Mouse (Mus musculus) granulocyte monocyte progenitor cell, adult 5-6 weeks (primary cell): Measurements from ENCODE around the gene Lrrc61. TPM values are rescaled to one million over a fixed set of nuclear protein-coding genes. Genes with fewer than 3 reads are reported as not detected.

ENCODE experiments used
- total RNA-seq, 2 experiments: library from RNA; stranded (forward) in 1 of 2; stranded (reverse) in 1 of 2; fragments of 200-712, 200-1000 nt in 1 of 2; fragments of >200 nt in 1 of 2; fragmentation: Nextera tagmentation in 1 of 2; gene quantifications; 2 replicates each; pipeline ENCODE4 v1.2.3; 2014 to 2017

Lrrc61 gene
- total RNA-seq, 2 experiments from 2014 or later: 7.3 to 12.5 TPM

Other genes starting within 250 kb of the Lrrc61 start
- 2.7 and 6.7 TPM in 2 replicates for gene Krba1, start 159.2 kb upstream of the Lrrc61 start, total RNA-seq (2014; fragmentation: Nextera tagmentation)
- gene Krba1, start 159.2 kb upstream of the Lrrc61 start, total RNA-seq (2017): 0.98 and 1.8 TPM in 2 replicates
- 3.0 and 6.3 TPM in 2 replicates for gene Zfp467, start 109.0 kb upstream of the Lrrc61 start, total RNA-seq (2014; fragmentation: Nextera tagmentation)
- gene Zfp467, start 109.0 kb upstream of the Lrrc61 start, total RNA-seq (2017): 0.57 and 3.1 TPM in 2 replicates
- gene Sspo, start 106.6 kb upstream of the Lrrc61 start, total RNA-seq (2014; fragmentation: Nextera tagmentation): not detected in 2 replicates
- not detected in 2 replicates for gene Sspo, start 106.6 kb upstream of the Lrrc61 start, total RNA-seq (2017)
- gene Atp6v0e2, start 17.2 kb upstream of the Lrrc61 start, total RNA-seq (2014; fragmentation: Nextera tagmentation): not detected in 2 replicates
- gene Atp6v0e2, start 17.2 kb upstream of the Lrrc61 start, total RNA-seq (2017): not detected in 2 replicates
- gene Rarres2, start 18.0 kb downstream of the Lrrc61 start, total RNA-seq (2014; fragmentation: Nextera tagmentation): not detected in 2 replicates
- not detected in 2 replicates for gene Rarres2, start 18.0 kb downstream of the Lrrc61 start, total RNA-seq (2017)
- not detected in 2 replicates for gene Gm45021, start 34.8 kb downstream of the Lrrc61 start, total RNA-seq (2014; fragmentation: Nextera tagmentation)
- not detected in 2 replicates for gene Gm45021, start 34.8 kb downstream of the Lrrc61 start, total RNA-seq (2017)
- gene Repin1, start 39.1 kb downstream of the Lrrc61 start, total RNA-seq (2014; fragmentation: Nextera tagmentation): 15.2 and 18.8 TPM in 2 replicates
- 10.6 and 12.0 TPM in 2 replicates for gene Repin1, start 39.1 kb downstream of the Lrrc61 start, total RNA-seq (2017)
- not detected in 2 replicates for gene Gm44965, start 39.1 kb downstream of the Lrrc61 start, total RNA-seq (2014; fragmentation: Nextera tagmentation)
- gene Gm44965, start 39.1 kb downstream of the Lrrc61 start, total RNA-seq (2017): not detected in 2 replicates
- 2.2 TPM in 1 of 2 replicates, not detected in the other for gene Zfp775, start 47.3 kb downstream of the Lrrc61 start, total RNA-seq (2014; fragmentation: Nextera tagmentation)
- gene Zfp775, start 47.3 kb downstream of the Lrrc61 start, total RNA-seq (2017): 0.99 and 1.7 TPM in 2 replicates
- gene AI854703, start 72.0 kb downstream of the Lrrc61 start, total RNA-seq (2014; fragmentation: Nextera tagmentation): 1.3 TPM in 1 of 2 replicates, not detected in the other
- 0.05 and 0.13 TPM in 2 replicates for gene AI854703, start 72.0 kb downstream of the Lrrc61 start, total RNA-seq (2017)
- gene Gimap8, start 92.4 kb downstream of the Lrrc61 start, total RNA-seq (2014; fragmentation: Nextera tagmentation): not detected in 2 replicates
- gene Gimap8, start 92.4 kb downstream of the Lrrc61 start, total RNA-seq (2017): 0.34 and 0.72 TPM in 2 replicates
- gene Gimap9, start 121.3 kb downstream of the Lrrc61 start, total RNA-seq (2014; fragmentation: Nextera tagmentation): 8.3 and 10.3 TPM in 2 replicates
- 9.4 and 16.1 TPM in 2 replicates for gene Gimap9, start 121.3 kb downstream of the Lrrc61 start, total RNA-seq (2017)
- not detected in 2 replicates for gene Gimap4, start 129.8 kb downstream of the Lrrc61 start, total RNA-seq (2014; fragmentation: Nextera tagmentation)
- 0.60 and 1.3 TPM in 2 replicates for gene Gimap4, start 129.8 kb downstream of the Lrrc61 start, total RNA-seq (2017)
- 0.58 and 1.4 TPM in 2 replicates for gene Gimap6, start 153.4 kb downstream of the Lrrc61 start, total RNA-seq (2014; fragmentation: Nextera tagmentation)
- 4.1 and 6.3 TPM in 2 replicates for gene Gimap6, start 153.4 kb downstream of the Lrrc61 start, total RNA-seq (2017)
- 11.1 TPM in 1 of 2 replicates, not detected in the other for gene Gm28053, start 163.8 kb downstream of the Lrrc61 start, total RNA-seq (2014; fragmentation: Nextera tagmentation)
- gene Gm28053, start 163.8 kb downstream of the Lrrc61 start, total RNA-seq (2017): 3.1 TPM in 1 of 2 replicates, not detected in the other
- not detected in 2 replicates for gene Gimap7, start 163.8 kb downstream of the Lrrc61 start, total RNA-seq (2014; fragmentation: Nextera tagmentation)
- gene Gimap7, start 163.8 kb downstream of the Lrrc61 start, total RNA-seq (2017): not detected in 2 replicates
- 0.43 and 3.1 TPM in 2 replicates for gene Gimap1, start 184.3 kb downstream of the Lrrc61 start, total RNA-seq (2014; fragmentation: Nextera tagmentation)
- 0.93 and 2.0 TPM in 2 replicates for gene Gimap1, start 184.3 kb downstream of the Lrrc61 start, total RNA-seq (2017)
- 0.75 TPM in 1 of 2 replicates, not detected in the other for gene Gimap5, start 191.4 kb downstream of the Lrrc61 start, total RNA-seq (2014; fragmentation: Nextera tagmentation)
- gene Gimap5, start 191.4 kb downstream of the Lrrc61 start, total RNA-seq (2017): 0.09 TPM in 1 of 2 replicates, not detected in the other
- not detected in 2 replicates for gene Gimap3, start 216.1 kb downstream of the Lrrc61 start, total RNA-seq (2014; fragmentation: Nextera tagmentation)
- 0.34 TPM in 1 of 2 replicates, not detected in the other for gene Gimap3, start 216.1 kb downstream of the Lrrc61 start, total RNA-seq (2017)